Mouse (Mus musculus) myocyte (in vitro differentiated cells): ENCODE measurements around the gene Trp53. TPM values are rescaled to one million over a fixed set of nuclear protein-coding genes. Genes with fewer than 3 reads are reported as not detected.

ENCODE experiments used
- H3K27me3 ChIP-seq: one replicate; pipeline ENCODE4 v1.6.1; 2011; ENCODE audit not compliant: control insufficient read depth, insufficient read depth, insufficient read length
- H3K36me3 ChIP-seq: one replicate; pipeline ENCODE4 v1.6.1; 2011; ENCODE audit not compliant: control insufficient read depth, insufficient read depth
- H3K4me2 ChIP-seq: one replicate; pipeline ENCODE4 v1.6.1; 2011; ENCODE audit warnings: low read depth, control low read depth
- H3K4me3 ChIP-seq: one replicate; pipeline ENCODE4 v1.5.1; 2011; ENCODE audit warnings: mild to moderate bottlenecking, control low read depth, moderate library complexity
- H3K79me2 ChIP-seq: one replicate; pipeline ENCODE4 v1.6.1; 2011; ENCODE audit not compliant: control insufficient read depth, insufficient read depth
- H3ac ChIP-seq: one replicate; pipeline ENCODE4 v1.6.1; 2011; ENCODE audit not compliant: control insufficient read depth, insufficient read length
- CEBPB ChIP-seq: IDR thresholded peaks from 2 replicates; pipeline ENCODE4 v1.6.1; 2011; ENCODE audit warnings: mild to moderate bottlenecking, moderate library complexity; ENCODE audit not compliant: poor library complexity, insufficient read depth, severe bottlenecking
- E2F4 ChIP-seq: IDR thresholded peaks from one replicate; pipeline ENCODE4 v1.6.1; 2011; ENCODE audit warnings: mild to moderate bottlenecking, control low read depth, moderate library complexity; ENCODE audit not compliant: insufficient read depth
- MAX ChIP-seq: IDR thresholded peaks from one replicate; pipeline ENCODE4 v1.6.1; 2011; ENCODE audit warnings: low read depth, mild to moderate bottlenecking, control low read depth
- MYOD1 ChIP-seq, 3 experiments: IDR thresholded peaks; one replicate each; pipeline ENCODE4 v1.6.1; 2011; ENCODE audit warnings: control low read depth in 2 of 3, low read depth in 2 of 3, mild to moderate bottlenecking in 2 of 3, moderate library complexity in 1 of 3; ENCODE audit not compliant: insufficient read length in 2 of 3, control insufficient read depth in 1 of 3
- MYOG ChIP-seq, 3 experiments: IDR thresholded peaks; one replicate each; pipeline ENCODE4 v1.6.1; 2011; ENCODE audit warnings: control low read depth in 2 of 3, low read depth in 2 of 3, mild to moderate bottlenecking in 2 of 3; ENCODE audit not compliant: insufficient read length in 2 of 3, control insufficient read depth in 1 of 3, insufficient read depth in 1 of 3
- POLR2A ChIP-seq: IDR thresholded peaks from one replicate; pipeline ENCODE4 v1.6.1; 2011; ENCODE audit warnings: low read depth, mild to moderate bottlenecking, control low read depth, moderate library complexity; ENCODE audit not compliant: insufficient read length
- POLR2AphosphoS2 ChIP-seq: IDR thresholded peaks from one replicate; pipeline ENCODE4 v1.6.1; 2011; ENCODE audit warnings: low read depth, control low read depth; ENCODE audit not compliant: insufficient read length
- REST ChIP-seq: IDR thresholded peaks from one replicate; pipeline ENCODE4 v1.6.1; 2011; ENCODE audit warnings: mild to moderate bottlenecking, control low read depth, moderate library complexity; ENCODE audit not compliant: insufficient read depth, insufficient read length
- SRF ChIP-seq: IDR thresholded peaks from one replicate; pipeline ENCODE4 v1.6.1; 2011; ENCODE audit warnings: low read depth; ENCODE audit not compliant: control insufficient read depth, insufficient read length
- TCF12 ChIP-seq: IDR thresholded peaks from one replicate; pipeline ENCODE4 v1.6.1; 2011; ENCODE audit warnings: mild to moderate bottlenecking, control low read depth; ENCODE audit not compliant: poor library complexity, insufficient read depth, severe bottlenecking
- TCF3 ChIP-seq: IDR thresholded peaks from one replicate; pipeline ENCODE4 v1.6.1; 2011; ENCODE audit warnings: low read depth, control low read depth; ENCODE audit not compliant: insufficient read length
- USF1 ChIP-seq: IDR thresholded peaks from one replicate; pipeline ENCODE4 v1.6.1; 2011; ENCODE audit warnings: low read depth, mild to moderate bottlenecking, control low read depth, moderate library complexity
- polyA plus RNA-seq: library from polyadenylated mRNA; unstranded; fragments of >200 nt; fragmentation: generic; extraction: Trizol; gene quantifications from one replicate; pipeline ENCODE4 v1.2.1, GENCODE M21; 2012; ENCODE audit warnings: missing spikeins

The Trp53 gene
- polyA plus RNA-seq, 1 experiment: 119 TPM

DNA sequence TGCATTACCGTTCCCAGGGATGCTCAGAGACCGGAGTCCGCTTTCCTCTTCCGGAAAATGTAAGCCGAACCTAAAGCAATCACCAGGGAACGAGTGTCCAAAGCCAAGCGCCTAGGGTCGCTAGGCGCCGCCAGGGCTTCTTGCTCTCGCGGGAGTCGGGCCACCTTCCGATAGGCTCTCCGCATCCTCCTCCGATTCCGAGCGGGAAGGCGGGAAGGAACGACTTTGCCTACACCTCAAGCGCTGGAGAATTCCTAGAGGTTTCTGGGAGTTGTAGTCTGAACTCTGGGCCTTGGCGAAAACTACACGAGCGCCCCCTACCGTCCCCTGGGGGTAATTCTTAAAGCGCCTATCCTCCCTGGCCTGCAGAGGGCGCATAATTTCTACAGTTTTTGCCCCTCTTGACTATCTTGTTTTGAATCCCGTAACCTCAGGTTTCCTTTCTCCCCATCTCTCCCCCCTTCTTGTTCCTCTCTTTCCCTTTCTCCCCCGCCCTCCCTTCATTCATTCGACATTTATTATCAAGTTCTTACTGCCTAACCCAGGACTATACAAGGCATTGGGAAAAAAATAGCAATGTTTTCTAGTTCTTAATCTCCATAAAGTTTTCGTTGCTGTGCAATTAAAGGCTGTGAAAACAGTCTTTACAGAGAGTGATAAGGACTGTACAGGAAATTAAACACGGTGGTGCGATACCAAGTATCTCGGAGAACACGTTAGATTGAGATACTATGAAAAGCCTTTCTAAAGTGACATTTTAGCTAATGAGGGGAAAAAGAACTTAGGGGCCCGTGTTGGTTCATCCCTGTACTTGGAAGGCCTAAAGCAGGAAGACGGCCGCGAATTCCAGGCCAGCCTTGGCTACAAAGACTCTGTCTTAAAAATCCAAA lies 786 bp upstream of the Trp53 start:
- TF ChIP-seq E2F4 (peak; percentile 92), MAX (no peak), TCF12 (no peak), CEBPB (no peak), MYOG (IDR thresholded peaks at IDR 0.05; ENCODE audit: control insufficient read depth in 1 of 3, insufficient read depth in 1 of 3, insufficient read length in 2 of 3, low read depth in 2 of 3) (no peak), POLR2A (peak; percentile 38), POLR2AphosphoS2 (no peak), USF1 (no peak), MYOD1 (IDR thresholded peaks at IDR 0.05; ENCODE audit: control insufficient read depth in 1 of 3, insufficient read length in 2 of 3, low read depth in 2 of 3) (no peak), TCF3 (no peak)
- no peaks in the 10 kb centered on the region for H3K27me3 ChIP-seq
- H3K4me3 ChIP-seq: peak overlapping the region; percentile 99
- peak overlapping the region; percentile 97 for H3K4me2 ChIP-seq
- peaks cover under 1% of the 10 kb centered on the region for H3K36me3 ChIP-seq
- H3K79me2 ChIP-seq: peaks cover 77% of the 10 kb centered on the region
- H3ac ChIP-seq: peak overlapping the region; percentile 79

DNA sequence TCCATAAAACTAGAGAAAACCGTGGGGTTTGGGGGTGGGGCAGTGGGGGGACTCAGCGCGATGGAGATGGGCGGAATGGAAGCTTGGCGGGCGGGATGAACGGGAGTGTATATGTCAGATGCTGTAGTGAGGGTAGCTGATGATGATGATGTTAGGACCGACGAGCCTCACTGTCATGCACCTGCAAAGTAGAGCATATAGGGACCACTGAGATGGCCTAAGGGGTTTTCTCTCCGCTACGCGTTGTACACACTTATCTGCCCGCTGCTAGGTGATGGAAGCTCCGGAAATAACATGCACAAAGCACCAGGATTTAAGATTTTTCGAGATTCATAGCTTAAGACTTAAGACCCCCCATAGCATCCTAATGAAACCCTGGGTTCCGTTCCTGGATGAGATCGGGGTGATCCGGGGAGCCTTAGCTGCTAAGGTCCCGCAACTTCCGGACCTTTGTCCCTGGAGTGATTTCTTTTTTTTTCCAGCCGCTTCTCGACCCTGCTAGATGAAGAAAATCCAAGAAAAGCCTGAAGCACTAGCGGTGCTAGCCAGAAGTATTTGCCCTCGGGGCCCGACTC lies 500 bp downstream of the Trp53 start:
- TF ChIP-seq MYOG (IDR thresholded peaks at IDR 0.05; ENCODE audit: control insufficient read depth in 1 of 3, insufficient read depth in 1 of 3, insufficient read length in 2 of 3, low read depth in 2 of 3) (no peak), MYOD1 (IDR thresholded peaks at IDR 0.05; ENCODE audit: control insufficient read depth in 1 of 3, insufficient read length in 2 of 3, low read depth in 2 of 3) (no peak)
- Histone ChIP-seq H3K27me3 (no peaks in the 10 kb centered on the region), H3K36me3 (no peaks in the 10 kb centered on the region), H3K4me3 (peak overlapping the region; percentile 99), H3K4me2 (peak overlapping the region; percentile 88), H3K79me2 (peaks cover 82% of the 10 kb centered on the region), H3ac (peak overlapping the region; percentile 79)

DNA sequence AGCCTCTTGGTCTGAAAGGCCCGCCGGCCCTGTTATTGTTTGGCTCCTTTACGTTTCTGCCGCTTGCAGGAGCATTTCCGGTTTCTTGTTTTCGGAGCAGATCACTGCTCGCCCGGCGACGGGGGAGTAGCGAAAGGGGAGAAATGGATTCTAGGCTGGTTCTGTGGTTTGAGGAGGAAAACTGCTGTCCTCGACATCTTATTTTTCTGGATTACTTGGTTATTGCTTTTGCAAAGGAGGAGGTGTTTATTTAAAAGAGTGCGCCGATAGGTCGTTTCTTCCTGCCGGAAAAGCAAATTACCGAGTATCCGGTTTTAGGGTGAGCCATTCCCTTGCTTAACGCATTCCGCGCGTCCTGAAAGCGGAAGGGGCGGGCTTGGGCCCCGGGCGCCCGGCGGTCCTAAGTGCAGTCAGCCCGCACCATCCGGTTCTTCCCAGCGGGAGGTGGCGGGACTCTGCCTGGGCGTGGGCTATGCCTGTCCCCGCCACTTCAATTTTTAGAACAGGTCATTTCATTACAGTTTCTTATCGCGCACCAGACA lies 1.1 kb downstream of the Trp53 start:
- Histone ChIP-seq H3K4me2 (peak overlapping the region; percentile 94), H3K4me3 (peak overlapping the region; percentile 99), H3ac (peak overlapping the region; percentile 79), H3K36me3 (no peaks in the 10 kb centered on the region), H3K79me2 (peaks cover 83% of the 10 kb centered on the region), H3K27me3 (no peaks in the 10 kb centered on the region)
- TF ChIP-seq E2F4: peak; percentile 36
- peak; percentile 40 for TF ChIP-seq POLR2AphosphoS2
- peak in 1 of 3 experiments; percentile 20 for TF ChIP-seq MYOG (IDR thresholded peaks at IDR 0.05; ENCODE audit: control insufficient read depth in 1 of 3, insufficient read depth in 1 of 3, insufficient read length in 2 of 3, low read depth in 2 of 3)
- TF ChIP-seq TCF12: no peak
- TF ChIP-seq SRF: no peak
- peak; percentile 68 for TF ChIP-seq POLR2A
- TF ChIP-seq CEBPB: 0 out of 2 replicates have a peak, but pooled peaks have one; percentile 10

DNA sequence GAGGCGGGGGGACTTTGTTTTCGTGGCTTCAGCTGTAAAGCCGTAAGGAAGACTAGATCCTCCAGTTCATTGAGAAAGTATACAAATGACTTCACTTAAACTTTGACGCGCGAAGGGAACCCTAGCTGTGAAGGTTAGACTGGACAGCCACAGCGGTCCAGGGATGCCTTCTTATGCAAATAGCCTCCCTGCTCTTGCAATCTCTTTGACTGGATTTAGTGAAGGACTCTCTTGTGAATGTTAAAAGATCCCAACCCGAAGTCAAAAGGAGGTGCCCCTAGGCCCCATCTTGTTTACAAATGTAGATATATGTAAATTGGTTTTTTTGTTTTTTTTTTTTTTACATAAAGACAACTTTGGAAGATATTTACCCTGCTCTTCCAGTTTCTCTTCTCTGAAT lies 1.7 kb downstream of the Trp53 start:
- Histone ChIP-seq H3K4me3 (peak overlapping the region; percentile 99), H3K79me2 (peaks cover 80% of the 10 kb centered on the region), H3ac (no peak overlapping the region), H3K4me2 (peak overlapping the region; percentile 94), H3K36me3 (no peaks in the 10 kb centered on the region), H3K27me3 (no peaks in the 10 kb centered on the region)
- no peak for TF ChIP-seq POLR2AphosphoS2
- no peak for TF ChIP-seq CEBPB
- TF ChIP-seq MYOG (IDR thresholded peaks at IDR 0.05; ENCODE audit: control insufficient read depth in 1 of 3, insufficient read depth in 1 of 3, insufficient read length in 2 of 3, low read depth in 2 of 3): no peak
- TF ChIP-seq MYOD1 (IDR thresholded peaks at IDR 0.05; ENCODE audit: control insufficient read depth in 1 of 3, insufficient read length in 2 of 3, low read depth in 2 of 3): no peak
- no peak for TF ChIP-seq USF1
- TF ChIP-seq SRF: no peak
- no peak for TF ChIP-seq TCF3
- no peak for TF ChIP-seq POLR2A
- no peak for TF ChIP-seq E2F4
- no peak for TF ChIP-seq TCF12
- no peak for TF ChIP-seq REST
